Mouse (Mus musculus): ENCODE results near the gene Mep1a.

- TF ChIP-seq CTCF (IDR thresholded peaks at IDR 0.05; ENCODE audit: low read depth) = no peak
- TF ChIP-seq EP300 (IDR thresholded peaks at IDR 0.05; ENCODE audit: low read depth) = no peak
Observed at GRCm38 (mm10) chr17:43510782-43511181, 8.2 kb upstream of the Mep1a start.

Measured in liver, postnatal 0 days (tissue).